Mouse (Mus musculus): ENCODE measurements around the gene Slc1a5. TPM values are rescaled to one million over a fixed set of nuclear protein-coding genes. Genes with fewer than 3 reads are reported as not detected.

Slc1a5 gene
- total RNA-seq, 2 experiments from 2014 or later = 108 to 109 TPM

- DNase-seq = no peak
These were observed 36.6 kb downstream of the Slc1a5 start for GRCm38 (mm10) chr7:16817693-16818092.

DNA sequence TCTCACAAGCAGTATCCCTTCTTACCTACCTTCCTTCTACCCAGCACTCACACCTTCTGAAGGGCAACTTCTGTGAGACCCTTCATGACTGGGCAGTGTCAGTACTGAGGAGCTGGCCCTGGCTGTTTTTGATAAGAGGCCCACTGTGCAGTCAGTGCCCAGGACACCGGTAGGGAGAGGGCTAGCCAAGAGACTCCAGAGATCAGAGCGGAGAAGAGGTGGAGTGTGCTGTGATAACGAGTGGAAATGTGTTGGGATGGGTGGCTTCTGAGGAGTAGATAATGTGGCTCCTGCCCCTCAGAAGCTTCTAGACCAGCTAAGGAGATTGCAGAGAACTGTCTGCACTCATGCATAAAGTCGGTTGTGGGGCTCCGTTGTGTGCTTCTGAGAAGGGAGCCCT lies 38.7 kb downstream of the Slc1a5 start:
- no peak for DNase-seq

DNA sequence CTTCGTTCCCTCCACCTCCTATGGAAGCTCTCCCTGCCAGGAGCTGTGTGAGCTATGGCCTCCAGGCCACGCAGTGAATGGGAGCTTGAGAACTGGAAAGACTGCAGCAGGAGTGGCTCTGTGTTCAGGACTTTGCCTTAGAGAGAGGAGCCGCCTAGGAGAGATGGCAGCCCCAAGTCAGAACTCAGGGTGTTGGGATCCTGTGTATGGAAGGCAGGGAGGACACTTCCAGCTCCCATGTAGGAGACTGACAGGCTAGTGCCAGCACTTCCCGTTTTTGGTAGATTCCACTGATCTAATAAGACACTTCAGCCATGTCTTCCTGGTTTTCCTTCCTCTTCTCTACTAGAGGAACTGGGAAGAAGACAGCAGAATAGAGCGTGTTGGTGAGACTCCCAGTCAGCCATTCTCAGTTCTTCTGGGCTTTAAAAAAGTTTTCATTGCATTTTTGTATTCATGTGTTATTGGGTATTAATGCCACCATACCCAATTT lies 39.2 kb downstream of the Slc1a5 start:
- no peak for DNase-seq

DNA sequence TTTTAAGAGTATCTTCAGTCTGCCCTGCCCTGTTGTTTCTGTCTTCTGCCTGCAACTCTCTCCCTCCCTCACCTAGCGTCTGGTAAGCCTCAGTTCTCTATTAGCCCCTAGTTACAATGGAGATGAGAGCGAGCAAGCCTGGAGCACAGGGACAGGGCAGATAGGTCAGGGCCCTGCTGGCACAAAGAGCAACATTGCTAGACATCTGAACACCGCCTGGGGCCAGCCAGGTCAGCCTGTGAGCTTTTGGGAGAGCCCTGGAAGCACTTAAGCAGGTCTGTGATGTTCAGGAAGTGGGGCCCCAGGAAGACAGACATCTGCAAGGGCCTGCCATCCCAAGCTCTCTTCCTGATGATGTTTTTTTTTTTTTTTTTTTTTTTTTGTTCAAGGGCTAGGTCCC lies 40.0 kb downstream of the Slc1a5 start:
- no peak for DNase-seq

- DNase-seq = no peak
These were observed 40.5 kb downstream of the Slc1a5 start for GRCm38 (mm10) chr7:16821669-16822101.

DNA sequence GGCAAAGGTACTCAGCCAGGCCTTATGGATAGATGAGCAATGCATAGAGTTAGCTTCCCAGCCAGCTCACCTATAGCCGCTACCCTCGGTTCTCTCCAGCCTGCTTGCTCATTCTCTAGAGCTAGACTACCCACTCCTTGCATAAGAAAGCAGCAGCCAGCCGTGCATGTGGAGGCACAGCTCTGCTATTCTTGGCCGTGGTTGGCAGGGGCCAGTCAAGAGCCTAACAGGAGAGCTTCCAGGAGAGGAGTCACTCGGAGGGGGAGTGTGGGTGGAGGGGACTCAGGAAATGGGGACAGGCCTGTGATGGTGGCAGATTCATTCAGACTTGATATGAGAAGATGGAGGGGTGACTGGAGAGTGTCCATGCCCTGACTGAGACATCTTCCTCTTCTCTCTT lies 42.6 kb downstream of the Slc1a5 start:
- DNase-seq = no peak

GRCm38 (mm10) chr7:16825785-16826184 lies 44.6 kb downstream of the Slc1a5 start:
- DNase-seq = no peak

GRCm38 (mm10) chr7:16826571-16826970 lies 45.4 kb downstream of the Slc1a5 start:
- DNase-seq = no peak

- no peak for DNase-seq
These were observed 46.1 kb downstream of the Slc1a5 start for GRCm38 (mm10) chr7:16827274-16827673.

- DNase-seq = no peak
These were observed 49.3 kb downstream of the Slc1a5 start for GRCm38 (mm10) chr7:16830449-16830848.

GRCm38 (mm10) chr7:16837916-16838803 lies 57.0 kb downstream of the Slc1a5 start:
- no peak for DNase-seq

DNA sequence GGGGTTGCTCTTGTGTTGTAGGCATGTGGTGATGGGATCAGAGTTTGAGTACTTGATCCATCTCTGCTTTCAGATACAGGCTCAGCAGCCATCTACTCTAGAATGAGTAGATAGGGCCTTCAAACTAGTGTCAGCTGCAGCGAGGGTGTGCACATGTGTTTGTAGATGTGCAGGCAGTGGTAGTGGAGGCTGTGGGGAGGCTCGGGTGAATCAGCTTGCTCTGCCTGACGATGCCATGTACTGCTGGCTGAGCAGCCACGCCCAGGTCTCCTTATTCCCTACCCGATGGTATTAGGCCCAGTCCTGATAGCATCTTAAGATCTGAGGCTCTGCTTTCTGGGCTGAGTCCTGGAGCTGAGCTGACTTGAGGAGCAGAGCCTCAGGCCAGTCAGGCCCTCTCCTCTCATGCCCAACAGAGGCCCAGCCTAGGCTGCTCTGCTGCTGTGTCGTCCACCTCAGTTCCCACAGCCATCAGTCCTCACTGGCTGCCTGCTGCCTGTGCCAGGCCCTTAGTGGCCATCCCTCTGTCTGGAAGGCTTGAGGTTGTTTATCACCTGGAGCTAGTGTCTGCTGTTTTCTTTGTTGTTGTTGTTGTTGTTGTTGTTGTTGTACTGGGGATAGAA lies 57.8 kb downstream of the Slc1a5 start:
- DNase-seq = no peak

GRCm38 (mm10) chr7:16839427-16840108 lies 58.4 kb downstream of the Slc1a5 start:
- no peak for DNase-seq

DNA sequence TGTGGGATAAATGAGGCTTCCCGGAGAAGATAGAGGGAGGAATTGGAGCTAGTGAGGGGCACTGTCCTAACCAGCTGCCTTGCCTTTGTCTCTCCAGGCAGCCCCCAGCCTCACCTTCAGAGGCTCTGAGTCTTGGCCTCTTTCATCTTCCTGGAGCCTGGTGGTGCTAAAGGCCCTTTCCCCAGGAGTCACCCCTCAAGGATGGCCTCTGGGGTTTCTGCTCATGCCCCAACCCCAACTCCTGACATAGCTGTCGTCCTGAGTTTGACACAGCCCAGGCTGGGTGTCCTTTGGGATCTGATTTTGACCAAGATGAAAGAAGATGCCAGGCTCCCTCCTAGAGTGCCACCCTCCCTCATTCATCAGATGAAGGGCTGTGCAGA lies 59.0 kb downstream of the Slc1a5 start:
- DNase-seq = no peak

DNA sequence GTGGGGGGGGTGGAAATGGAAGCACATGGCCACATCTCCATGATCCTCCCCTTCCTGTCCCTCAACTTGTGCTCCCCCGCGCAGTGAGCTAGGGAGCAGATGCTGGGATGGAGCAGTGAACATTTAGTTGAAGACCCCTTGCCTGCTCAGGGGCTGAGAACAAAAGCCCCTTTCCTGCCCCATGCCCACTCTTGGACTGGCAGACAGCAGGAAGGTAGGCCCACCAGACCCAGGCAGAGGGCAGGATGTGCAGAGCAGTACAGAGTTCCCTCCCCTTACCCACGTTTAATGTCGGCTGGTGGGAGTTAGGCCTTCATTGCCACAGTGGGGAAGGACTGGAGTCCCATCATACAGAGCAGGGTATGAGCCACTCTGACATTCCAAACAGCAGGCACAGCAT lies 59.9 kb downstream of the Slc1a5 start:
- DNase-seq = no peak

- DNase-seq = no peak
These were observed 60.7 kb downstream of the Slc1a5 start for GRCm38 (mm10) chr7:16841561-16842560.

DNA sequence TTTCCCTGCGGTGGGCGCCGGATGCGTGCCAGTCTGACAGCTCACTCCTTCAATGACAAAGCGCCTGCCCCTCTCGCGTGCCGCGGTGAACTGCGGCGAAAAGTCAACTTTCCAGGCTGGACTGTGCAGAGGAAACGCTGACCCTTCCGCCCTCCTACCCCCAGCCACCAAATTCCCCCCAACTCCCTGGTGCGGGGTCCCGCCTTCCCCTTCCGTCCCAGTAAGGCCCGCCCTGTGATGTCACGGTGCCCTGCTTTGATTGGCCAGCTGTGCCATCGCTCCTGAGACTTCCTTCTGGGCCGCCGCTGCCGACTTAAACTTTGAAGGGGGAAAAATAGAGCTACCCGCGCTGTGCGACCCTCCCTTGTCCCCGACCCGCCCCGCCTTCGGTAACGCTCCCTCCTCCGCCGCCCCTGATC lies 61.5 kb downstream of the Slc1a5 start, which contains the start of gene Prkd2:
TSS of gene Prkd2 (plus strand) at position 258 of the 419 bp plus-strand sequence.
- peak; percentile 95 for DNase-seq

GRCm38 (mm10) chr7:16843441-16844171 lies 62.5 kb downstream of the Slc1a5 start:
- DNase-seq = peak; percentile 40

DNA sequence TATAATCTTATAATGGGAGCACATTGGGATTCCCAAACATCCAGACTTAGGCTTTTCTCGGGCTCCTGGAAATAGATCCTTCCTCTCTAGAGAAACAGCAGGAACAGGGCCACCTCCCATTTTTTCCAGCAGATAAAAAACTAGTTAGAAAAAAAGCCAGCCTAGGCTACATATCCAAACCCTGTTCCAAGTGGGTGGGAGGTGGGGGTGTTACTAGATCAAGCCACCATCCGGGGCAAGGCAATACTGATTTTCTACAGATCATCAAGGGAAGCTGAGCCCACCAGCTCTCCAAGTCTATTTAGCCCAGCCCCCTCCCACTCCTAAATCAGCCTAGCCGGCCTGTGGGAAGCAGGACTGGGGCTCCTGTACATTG lies 63.5 kb downstream of the Slc1a5 start:
- no peak for DNase-seq

GRCm38 (mm10) chr7:16845072-16845819 lies 64.1 kb downstream of the Slc1a5 start:
- DNase-seq = peak; percentile 34
